Mouse (Mus musculus) forebrain, postnatal 0 days (tissue): ENCODE results near the gene Zfp580. TPM values are rescaled to one million over a fixed set of nuclear protein-coding genes. Genes with fewer than 3 reads are reported as not detected.
A peak's percentile ranks its signal among the peaks of the same experiment; 100 is the strongest.

Source experiments
- ATAC-seq: fragments of 200-750 bp; cut with Nextera tagmentation; 2 replicates; pipeline ENCODE4 v1.8.0; 2017; ENCODE audit warnings: mild to moderate bottlenecking, moderate library complexity
- DNase-seq: peaks from one replicate; pipeline ENCODE4 v3.0.0-alpha.2; 2015
- H3K27ac ChIP-seq: fragments of 300-500 bp; sonication (generic); 2 replicates; pipeline ENCODE4 v1.5.1; 2014; ENCODE audit warnings: low read depth, mild to moderate bottlenecking, antibody characterized with exemption, low read length, moderate library complexity, mixed read lengths
- H3K27me3 ChIP-seq: fragments of 300-500 bp; sonication (generic); 2 replicates; pipeline ENCODE4 v1.6.1; 2014; ENCODE audit warnings: mild to moderate bottlenecking, low read length, mixed read lengths; ENCODE audit not compliant: insufficient read depth
- H3K36me3 ChIP-seq: fragments of 300-500 bp; sonication (generic); 2 replicates; pipeline ENCODE4 v1.6.1; 2014; ENCODE audit warnings: mild to moderate bottlenecking, moderate library complexity; ENCODE audit not compliant: insufficient read depth
- H3K4me1 ChIP-seq: fragments of 300-500 bp; sonication (generic); 2 replicates; pipeline ENCODE4 v1.6.1; 2014; ENCODE audit warnings: antibody characterized with exemption; ENCODE audit not compliant: insufficient read depth
- H3K4me2 ChIP-seq: fragments of 300-500 bp; sonication (generic); 2 replicates; pipeline ENCODE4 v1.6.1; 2014; ENCODE audit warnings: low read depth, mild to moderate bottlenecking, moderate library complexity
- H3K4me3 ChIP-seq: fragments of 300-500 bp; sonication (generic); 2 replicates; pipeline ENCODE4 v1.5.1; 2014; ENCODE audit warnings: low read depth, low read length, mixed read lengths
- H3K9ac ChIP-seq: fragments of 300-500 bp; sonication (generic); 2 replicates; pipeline ENCODE4 v1.6.1; 2014; ENCODE audit warnings: mild to moderate bottlenecking
- H3K9me3 ChIP-seq: fragments of 300-500 bp; sonication (generic); 2 replicates; pipeline ENCODE4 v1.6.1; 2016; ENCODE audit warnings: low read length
- CTCF ChIP-seq: sonication (generic); IDR thresholded peaks from 2 replicates; pipeline ENCODE4 v1.5.1; 2016; ENCODE audit warnings: antibody characterized with exemption, control low read depth, low read depth
- WGBS: fragments of 180-500 bp; shearing (Covaris S2); extraction: QIAGEN DNeasy Blood & Tissue Kit; methylation state at CpG from one replicate; pipeline ENCODE4 v1.1.7; 2014; 5-methylcytosine and 5-hydroxymethylcytosine counted together
- polyA plus RNA-seq: library from polyadenylated mRNA; unstranded; fragments of >200 nt; fragmentation: Nextera tagmentation; extraction: Ambion mirVana; gene quantifications from 2 replicates; pipeline ENCODE4 v1.2.1, GENCODE M21; 2015
- total RNA-seq: library from RNA; depleted of rRNA; stranded (reverse); fragments of >200 nt; gene quantifications from 2 replicates; pipeline ENCODE4 v1.2.3, GENCODE M21; 2014; rRNA removed

Gene Zfp580
- total and polyA plus RNA-seq, 2 experiments from 2014 or later = 42.1 to 132 TPM

GRCm38 (mm10) chr7:5099796-5100195 is 48.5 kb downstream of the Zfp580 start:
- ATAC-seq (peak; percentile 26; the same call in 1 of the 2 replicates), DNase-seq (no peak)
- H3K9ac ChIP-seq = no peak overlapping the region
- no peak for TF ChIP-seq CTCF
- no peaks in the 10 kb centered on the region for H3K27me3 ChIP-seq
- H3K9me3 ChIP-seq = no peaks in the 10 kb centered on the region
- peaks cover 42% of the 10 kb centered on the region for H3K36me3 ChIP-seq
- H3K4me2 ChIP-seq = no peak overlapping the region
- no peak overlapping the region for H3K27ac ChIP-seq
- H3K4me3 ChIP-seq = no peak overlapping the region
- 89% methylated on average over 3 of the region's 3 CpGs for WGBS
- H3K4me1 ChIP-seq = no peaks in the 10 kb centered on the region

- no peak for TF ChIP-seq CTCF
- Histone ChIP-seq H3K36me3 (peaks cover 29% of the 10 kb centered on the region), H3K27me3 (no peaks in the 10 kb centered on the region), H3K9ac (no peak overlapping the region), H3K4me2 (no peak overlapping the region), H3K4me3 (no peak overlapping the region), H3K4me1 (no peaks in the 10 kb centered on the region), H3K27ac (no peak overlapping the region), H3K9me3 (no peaks in the 10 kb centered on the region)
- DNase-seq (no peak), ATAC-seq (no peak)
- WGBS = 95% methylated on average over 10 of the region's 10 CpGs
These were observed 49.8 kb downstream of the Zfp580 start for GRCm38 (mm10) chr7:5101066-5101663.

- Histone ChIP-seq H3K9me3 (no peaks in the 10 kb centered on the region), H3K4me3 (no peak overlapping the region), H3K27ac (no peak overlapping the region), H3K27me3 (no peaks in the 10 kb centered on the region), H3K9ac (no peak overlapping the region), H3K4me2 (no peak overlapping the region), H3K36me3 (peaks cover 16% of the 10 kb centered on the region), H3K4me1 (no peaks in the 10 kb centered on the region)
- 89% methylated on average over 2 of the region's 2 CpGs for WGBS
- TF ChIP-seq CTCF = no peak
- no peak for DNase-seq
- no peak for ATAC-seq
These were observed 51.2 kb downstream of the Zfp580 start for GRCm38 (mm10) chr7:5102564-5102963.

Other genes with a start within 250 kb of the Zfp580 start
- 300 and 347 TPM in 2 replicates for gene Ube2s, start 238.9 kb upstream of the Zfp580 start, total RNA-seq
- 232 and 259 TPM in 2 replicates for gene Ube2s, start 238.9 kb upstream of the Zfp580 start, polyA plus RNA-seq
- gene Shisa7, start 206.8 kb upstream of the Zfp580 start, total RNA-seq = 52.4 and 66.6 TPM in 2 replicates
- gene Shisa7, start 206.8 kb upstream of the Zfp580 start, polyA plus RNA-seq = 6.8 and 9.4 TPM in 2 replicates
- 2.5 and 6.6 TPM in 2 replicates for gene Isoc2b, start 181.3 kb upstream of the Zfp580 start, total RNA-seq
- 3.5 and 3.7 TPM in 2 replicates for gene Isoc2b, start 181.3 kb upstream of the Zfp580 start, polyA plus RNA-seq
- 4.8 and 4.9 TPM in 2 replicates for gene Isoc2a, start 174.4 kb upstream of the Zfp580 start, total RNA-seq
- 0.26 and 0.39 TPM in 2 replicates for gene Isoc2a, start 174.4 kb upstream of the Zfp580 start, polyA plus RNA-seq
- gene Gm36210, start 145.0 kb upstream of the Zfp580 start, total RNA-seq = 0.48 and 0.85 TPM in 2 replicates
- gene Gm36210, start 145.0 kb upstream of the Zfp580 start, polyA plus RNA-seq = 0.29 and 0.47 TPM in 2 replicates
- 5.4 and 9.2 TPM in 2 replicates for gene Zfp628, start 136.3 kb upstream of the Zfp580 start, total RNA-seq
- gene Zfp628, start 136.3 kb upstream of the Zfp580 start, polyA plus RNA-seq = 5.8 and 6.0 TPM in 2 replicates
- 45.5 and 69.9 TPM in 2 replicates for gene Nat14, start 129.5 kb upstream of the Zfp580 start, total RNA-seq
- gene Nat14, start 129.5 kb upstream of the Zfp580 start, polyA plus RNA-seq = 20.5 and 54.3 TPM in 2 replicates
- gene Ssc5d, start 125.8 kb upstream of the Zfp580 start, total RNA-seq = 0.54 and 1.7 TPM in 2 replicates
- gene Ssc5d, start 125.8 kb upstream of the Zfp580 start, polyA plus RNA-seq = 0.51 and 0.63 TPM in 2 replicates
- not detected in 2 replicates for gene Sbk2, start 87.1 kb upstream of the Zfp580 start, total RNA-seq
- gene Sbk2, start 87.1 kb upstream of the Zfp580 start, polyA plus RNA-seq = not detected in 2 replicates
- 0.23 and 0.76 TPM in 2 replicates for gene Sbk3, start 80.4 kb upstream of the Zfp580 start, total RNA-seq
- 0.39 and 0.76 TPM in 2 replicates for gene Sbk3, start 80.4 kb upstream of the Zfp580 start, polyA plus RNA-seq
- gene Zfp579, start 55.4 kb upstream of the Zfp580 start, total RNA-seq = 34.6 and 34.7 TPM in 2 replicates
- 36.7 and 42.6 TPM in 2 replicates for gene Zfp579, start 55.4 kb upstream of the Zfp580 start, polyA plus RNA-seq
- gene Zfp524, start 37.1 kb upstream of the Zfp580 start, total RNA-seq = 4.6 and 6.4 TPM in 2 replicates
- gene Zfp524, start 37.1 kb upstream of the Zfp580 start, polyA plus RNA-seq = 5.0 and 5.3 TPM in 2 replicates
- gene Fiz1, start 36.8 kb upstream of the Zfp580 start, total RNA-seq = 30.0 and 33.9 TPM in 2 replicates
- gene Fiz1, start 36.8 kb upstream of the Zfp580 start, polyA plus RNA-seq = 26.9 and 28.6 TPM in 2 replicates
- not detected in 2 replicates for gene Gm44973, start 36.0 kb upstream of the Zfp580 start, total RNA-seq
- gene Gm44973, start 36.0 kb upstream of the Zfp580 start, polyA plus RNA-seq = 3.1 TPM in 2 replicates
- gene Zfp865, start 31.2 kb upstream of the Zfp580 start, total RNA-seq = 27.3 and 33.3 TPM in 2 replicates
- gene Zfp865, start 31.2 kb upstream of the Zfp580 start, polyA plus RNA-seq = 5.6 and 5.8 TPM in 2 replicates
- gene Ccdc106, start 31.0 kb upstream of the Zfp580 start, total RNA-seq = 70.7 and 104 TPM in 2 replicates
- gene Ccdc106, start 31.0 kb upstream of the Zfp580 start, polyA plus RNA-seq = 69.7 and 79.8 TPM in 2 replicates
- 0.24 TPM in 1 of 2 replicates, not detected in the other for gene 4632433K11Rik, start 17.4 kb upstream of the Zfp580 start, total RNA-seq
- gene 4632433K11Rik, start 17.4 kb upstream of the Zfp580 start, polyA plus RNA-seq = not detected in 2 replicates
- 5.2 and 5.6 TPM in 2 replicates for gene Zfp784, start 13.1 kb upstream of the Zfp580 start, total RNA-seq
- gene Zfp784, start 13.1 kb upstream of the Zfp580 start, polyA plus RNA-seq = 4.1 and 5.0 TPM in 2 replicates
- 179 and 184 TPM in 2 replicates for gene U2af2, start 10.6 kb downstream of the Zfp580 start, total RNA-seq
- 92.7 and 101 TPM in 2 replicates for gene U2af2, start 10.6 kb downstream of the Zfp580 start, polyA plus RNA-seq
- gene Epn1, start 28.7 kb downstream of the Zfp580 start, total RNA-seq = 341 and 347 TPM in 2 replicates
- 126 and 127 TPM in 2 replicates for gene Epn1, start 28.7 kb downstream of the Zfp580 start, polyA plus RNA-seq
- not detected in 2 replicates for gene Rfpl4, start 65.4 kb downstream of the Zfp580 start, total RNA-seq
- gene Rfpl4, start 65.4 kb downstream of the Zfp580 start, polyA plus RNA-seq = not detected in 2 replicates
- gene Rasl2-9, start 74.4 kb downstream of the Zfp580 start, total RNA-seq = 0.15 and 0.24 TPM in 2 replicates
- gene Rasl2-9, start 74.4 kb downstream of the Zfp580 start, polyA plus RNA-seq = 0.47 and 0.65 TPM in 2 replicates
- gene Vmn1r55, start 98.1 kb downstream of the Zfp580 start, total RNA-seq = 0.08 TPM in 1 of 2 replicates, not detected in the other
- not detected in 2 replicates for gene Vmn1r55, start 98.1 kb downstream of the Zfp580 start, polyA plus RNA-seq
- gene Vmn1r56, start 145.2 kb downstream of the Zfp580 start, total RNA-seq = not detected in 2 replicates
- not detected in 2 replicates for gene Vmn1r56, start 145.2 kb downstream of the Zfp580 start, polyA plus RNA-seq
- gene Vmn1r57, start 167.0 kb downstream of the Zfp580 start, total RNA-seq = not detected in 2 replicates
- gene Vmn1r57, start 167.0 kb downstream of the Zfp580 start, polyA plus RNA-seq = not detected in 2 replicates